Mouse (Mus musculus): ENCODE data around the gene Ccr7. TPM values are rescaled to one million over a fixed set of nuclear protein-coding genes. Genes with fewer than 3 reads are reported as not detected.

Gene Ccr7
- total RNA-seq, 2 experiments from 2014 or later, result 0.14 to 0.23 TPM

DNA sequence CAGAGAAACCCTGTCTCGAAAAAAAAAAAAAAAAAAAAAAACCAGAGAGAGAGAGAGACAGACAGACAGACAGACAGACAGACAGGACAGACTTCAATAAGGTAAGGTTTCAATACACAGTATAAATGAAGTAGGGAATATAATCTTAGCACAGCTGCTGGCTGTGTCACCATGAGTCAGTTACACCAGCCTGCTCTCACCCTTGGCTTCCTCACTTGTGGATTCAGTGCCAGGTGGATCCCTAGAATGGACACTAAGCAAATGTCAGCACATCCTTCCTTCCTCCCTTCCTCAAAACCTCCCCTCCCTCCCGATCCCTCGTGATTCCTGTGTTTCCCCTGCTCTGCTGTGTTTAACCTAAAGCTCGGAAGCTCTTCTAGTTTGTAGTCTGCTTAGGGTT, 17.5 kb downstream of the Ccr7 start:
- DNase-seq, result no peak

DNA sequence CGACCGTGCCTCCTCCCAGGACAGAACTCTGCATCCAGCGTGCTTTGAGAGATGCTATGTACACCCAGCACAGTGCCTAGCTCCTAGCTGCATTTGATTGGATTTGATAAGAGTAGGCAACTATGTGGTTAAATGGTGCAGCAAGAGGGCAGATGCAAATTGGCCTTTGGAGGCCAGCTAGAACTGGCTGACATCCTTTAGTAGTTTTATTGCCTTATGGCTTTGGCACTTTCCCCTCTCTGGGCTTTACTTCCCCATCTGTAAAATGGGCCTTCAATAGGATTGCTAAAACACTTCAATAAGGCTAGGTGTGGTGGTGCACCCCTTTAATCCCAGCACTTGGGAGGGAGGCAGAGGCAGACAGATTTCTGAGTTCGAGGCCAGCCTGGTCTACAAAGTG, 17.9 kb downstream of the Ccr7 start:
- DNase-seq, result no peak

DNA sequence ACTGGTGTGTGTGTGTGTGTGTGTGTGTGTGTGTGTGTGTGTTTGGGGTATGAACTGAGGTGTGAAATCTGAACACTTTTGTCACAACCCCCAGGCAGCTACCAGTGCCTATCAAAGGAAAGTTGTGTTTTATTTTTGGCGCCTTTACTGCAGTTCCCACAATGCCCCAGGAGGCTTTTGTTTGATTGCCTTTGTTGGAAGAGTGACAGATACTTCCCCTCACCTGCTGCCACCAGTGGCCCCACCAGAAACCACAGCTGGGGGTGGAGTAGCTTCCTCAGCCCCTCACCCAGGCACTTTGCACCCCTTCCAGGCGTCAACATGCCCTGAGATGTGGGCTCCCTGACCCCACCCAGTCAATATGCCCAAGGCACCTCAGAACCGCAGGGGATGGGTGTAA, 18.5 kb downstream of the Ccr7 start:
- DNase-seq, result no peak

DNA sequence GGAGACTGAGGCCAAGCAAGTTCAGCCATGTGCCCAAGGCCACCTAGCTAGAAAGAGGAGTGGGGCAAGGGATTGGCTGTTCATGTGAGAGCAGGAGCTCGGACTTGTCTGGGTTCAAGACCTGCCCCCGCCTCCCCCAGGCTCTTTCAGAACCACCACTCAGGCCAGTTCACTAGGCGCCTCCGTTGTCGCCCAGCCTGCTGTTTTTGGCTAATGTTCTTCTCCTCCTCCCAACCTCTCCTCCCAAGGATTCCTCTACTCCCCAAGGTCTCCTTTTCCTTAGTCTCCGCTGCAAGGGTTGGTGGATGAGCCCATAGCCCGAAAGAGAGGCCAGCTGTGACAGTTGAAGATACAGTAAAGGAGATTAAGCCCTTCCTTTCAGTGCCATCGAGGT, 19.8 kb downstream of the Ccr7 start:
- no peak for DNase-seq

DNA sequence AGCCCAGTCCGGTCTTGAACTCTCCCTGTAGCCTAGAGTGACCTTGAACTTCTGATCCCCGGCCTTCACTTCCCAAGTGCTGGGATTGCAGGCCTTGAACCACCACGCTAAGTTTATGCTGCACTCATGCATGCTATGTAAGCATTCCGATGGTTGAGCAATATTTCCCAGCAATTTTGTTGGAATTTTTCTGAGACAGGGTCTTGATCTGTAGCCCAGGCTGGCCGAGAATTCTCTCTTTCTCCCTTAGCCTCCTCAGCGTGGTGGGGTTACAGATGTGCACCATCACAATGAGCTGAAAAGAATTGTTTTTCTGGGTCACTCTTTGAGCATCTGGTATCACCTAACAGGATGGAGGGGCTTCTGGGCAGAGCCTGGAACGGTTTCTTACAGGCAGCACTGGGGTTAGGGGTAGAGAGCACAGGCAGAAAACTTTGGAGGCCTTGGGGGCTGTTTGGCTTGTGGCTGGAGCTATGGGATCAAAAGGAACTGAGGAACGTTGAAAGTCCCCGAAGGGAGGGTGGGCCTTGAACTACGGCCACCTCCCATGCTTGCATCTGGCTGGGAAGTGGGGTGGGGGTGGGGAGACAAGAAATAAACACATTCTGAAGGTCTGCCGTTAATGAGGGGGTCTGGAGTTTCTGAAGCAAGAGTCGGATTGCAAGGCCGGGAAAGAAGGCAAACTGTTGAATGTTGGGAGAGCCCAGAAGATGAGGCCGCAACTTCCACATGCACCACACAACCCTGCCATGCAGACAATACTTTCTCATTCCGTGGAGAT, 20.4 kb downstream of the Ccr7 start:
- DNase-seq, result no peak

DNA sequence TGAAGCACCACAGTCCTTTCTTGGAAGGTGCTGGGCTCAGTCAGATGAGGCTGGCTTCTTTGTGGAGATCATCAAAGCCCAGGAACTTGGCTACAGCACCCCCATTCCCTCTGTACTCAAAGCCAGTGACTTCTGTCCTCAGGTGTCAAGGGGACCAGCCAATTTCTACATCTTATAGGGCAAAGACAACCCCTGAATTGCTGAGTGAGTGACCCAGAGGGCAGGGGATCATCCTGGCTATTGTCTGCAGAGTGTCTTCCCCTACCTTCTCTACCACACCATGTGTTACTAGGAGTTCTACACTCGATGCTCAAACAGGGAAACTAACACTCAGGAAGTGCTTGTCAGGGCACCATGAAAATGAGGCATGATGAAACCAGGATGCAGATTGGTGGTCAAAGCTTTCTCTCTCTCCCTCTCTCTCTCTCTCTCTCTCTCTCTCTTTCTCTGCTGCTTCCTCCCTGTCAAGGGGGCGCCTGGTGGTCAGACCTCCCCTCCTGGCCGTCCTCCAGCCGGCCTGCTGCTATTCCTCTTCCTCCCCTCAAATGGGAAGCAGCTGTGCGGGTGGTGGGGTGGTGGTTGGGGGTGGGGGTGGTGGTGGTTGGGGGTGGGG, 21.5 kb downstream of the Ccr7 start:
- DNase-seq, result no peak

DNA sequence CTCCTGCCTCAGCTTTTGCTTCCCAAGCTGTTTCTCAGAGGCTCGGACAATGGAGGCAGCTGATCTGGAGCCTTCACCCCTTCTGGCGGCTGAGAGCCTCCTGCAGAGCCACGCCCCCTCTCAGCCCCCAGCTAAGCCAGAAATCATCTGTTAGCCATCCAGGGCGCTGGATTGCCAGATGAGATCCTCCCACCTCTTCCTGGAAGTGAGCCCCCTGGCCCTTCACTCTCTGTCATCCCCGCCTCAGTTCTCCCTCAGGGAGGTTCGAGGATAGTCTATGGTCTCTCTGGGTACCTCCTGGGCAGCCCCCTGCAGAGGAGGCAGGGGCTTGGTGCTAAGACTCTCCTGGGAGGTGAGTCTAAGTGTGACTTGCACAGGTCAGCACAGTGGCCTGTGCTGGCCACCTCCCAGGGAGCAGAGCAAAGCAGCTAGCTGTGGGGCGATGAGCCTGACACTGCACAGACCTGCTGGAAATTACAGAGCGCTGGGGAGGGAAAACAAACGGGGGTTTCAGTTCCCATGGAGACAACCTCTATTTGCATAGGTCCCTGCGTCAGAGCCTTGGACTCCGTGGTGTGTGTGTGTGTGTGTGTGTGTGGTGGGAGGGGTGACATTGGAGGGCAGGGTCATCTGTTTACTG, 22.7 kb downstream of the Ccr7 start:
- peak; percentile 59 for DNase-seq

DNA sequence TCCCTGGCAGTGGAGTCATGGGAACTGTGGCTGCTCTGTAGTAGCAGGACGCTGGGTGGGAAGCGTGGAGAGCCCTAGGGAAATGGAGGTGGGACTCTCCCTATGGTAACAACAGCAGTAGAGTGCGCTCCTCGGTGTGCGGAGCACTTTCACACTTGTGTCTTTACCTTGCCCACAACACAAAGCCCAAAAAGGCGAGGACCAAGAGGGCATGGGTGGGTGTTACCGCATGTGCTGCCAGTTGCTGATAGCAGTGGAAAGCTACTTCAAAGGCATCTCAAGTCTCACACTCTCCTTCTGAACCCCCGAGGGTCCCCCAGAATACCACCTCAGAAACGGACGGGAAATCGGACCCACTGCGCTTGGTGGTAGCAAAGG, 23.4 kb downstream of the Ccr7 start:
- DNase-seq, result no peak

DNA sequence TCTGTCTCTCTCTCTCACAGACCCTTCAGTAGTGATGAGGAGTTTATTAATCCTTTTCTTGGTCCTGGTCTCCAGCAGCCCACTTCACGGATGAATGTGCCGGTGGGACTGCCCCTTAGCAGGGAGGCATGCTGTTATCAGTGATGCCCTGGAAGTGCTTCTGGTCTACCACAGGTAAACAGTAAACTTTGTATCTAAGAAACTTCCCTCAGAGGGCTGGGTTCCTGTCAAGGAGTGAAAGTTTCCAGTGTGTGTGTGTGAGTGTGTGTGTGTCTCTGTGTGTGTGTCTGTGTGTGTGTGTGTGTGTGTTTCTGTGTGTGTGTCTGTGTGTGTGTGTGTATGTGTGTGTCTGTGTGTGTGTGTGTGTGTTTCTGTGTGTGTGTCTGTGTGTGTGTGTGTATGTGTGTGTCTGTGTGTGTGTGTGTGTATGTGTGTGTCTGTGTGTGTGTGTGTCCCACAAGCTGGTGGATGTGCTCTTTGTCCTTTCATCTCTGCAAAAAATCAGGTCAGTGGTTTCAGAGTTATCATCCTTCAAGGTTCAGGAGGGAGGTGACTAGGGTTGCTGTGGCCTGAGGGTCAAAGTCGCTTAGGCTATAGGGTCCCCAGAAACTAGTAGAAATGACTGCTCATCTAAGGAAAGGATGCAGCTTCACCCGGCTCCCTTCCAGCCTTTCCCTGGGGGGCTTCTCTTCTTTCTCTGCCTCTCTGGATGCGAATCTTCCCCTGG, 24.0 kb downstream of the Ccr7 start:
- DNase-seq, result no peak

DNA sequence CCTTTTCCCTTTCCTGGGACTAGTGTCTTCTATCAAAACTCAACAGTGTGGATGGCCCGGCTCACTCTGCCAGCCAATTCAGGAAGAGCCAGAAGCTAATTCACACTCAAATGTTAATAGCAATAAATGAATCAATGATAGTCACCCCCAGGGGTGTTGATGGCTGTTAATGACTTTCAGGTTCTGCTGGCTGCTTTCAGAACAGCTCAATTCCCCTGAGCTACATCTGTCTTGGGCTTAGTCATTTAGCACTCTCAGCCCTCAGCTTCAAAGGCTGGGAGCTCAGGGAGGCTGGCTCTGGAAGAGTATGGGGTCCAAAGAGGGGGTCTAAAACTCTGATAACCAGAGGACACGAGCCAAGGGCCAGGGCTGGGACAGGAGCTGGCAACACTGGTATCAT, 25.6 kb downstream of the Ccr7 start:
- DNase-seq, result no peak

DNA sequence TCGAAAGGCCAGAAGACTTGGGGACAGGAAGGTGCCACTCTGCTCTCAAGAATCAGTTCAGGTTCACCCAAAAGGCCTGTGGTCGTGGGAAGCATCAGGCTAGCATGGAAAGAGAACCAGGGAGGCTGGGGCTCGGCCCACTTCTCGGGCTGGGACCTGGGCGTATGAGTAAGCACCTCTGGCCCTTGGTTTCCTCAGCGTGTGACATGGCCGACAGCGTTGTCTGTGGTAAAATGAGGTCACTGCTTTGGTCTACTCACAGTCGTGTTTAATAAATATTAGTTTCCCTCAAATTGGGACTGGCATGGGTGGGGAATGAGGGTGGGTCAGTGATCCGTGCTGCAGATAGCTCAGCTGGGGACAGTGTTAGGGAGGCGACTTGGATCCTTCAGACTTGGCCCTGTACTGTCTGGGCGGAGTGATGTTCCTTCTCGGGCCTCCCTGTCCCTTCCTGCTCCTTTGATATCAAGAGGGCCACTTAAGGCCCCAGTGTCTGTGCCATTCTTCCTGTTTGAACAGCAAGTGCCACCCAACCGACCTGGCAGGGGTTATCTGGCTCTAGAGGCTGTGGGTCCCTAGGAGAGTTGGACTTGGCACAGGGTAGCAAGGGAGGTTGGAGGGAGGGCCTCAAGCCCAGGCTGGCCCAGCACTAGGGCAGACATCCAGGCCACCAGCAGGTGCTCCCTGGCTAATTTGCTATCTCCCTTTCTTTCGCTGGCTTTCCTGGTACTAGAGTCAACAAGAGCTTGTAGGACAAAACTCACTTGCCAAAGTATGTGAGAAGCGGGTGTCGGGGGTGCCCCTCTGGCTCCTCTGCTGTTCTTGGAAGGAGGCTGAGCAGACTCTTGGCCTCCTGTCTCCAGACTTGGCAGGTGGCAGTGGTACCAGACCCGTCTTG, 26.8 kb downstream of the Ccr7 start:
- DNase-seq, result no peak

DNA sequence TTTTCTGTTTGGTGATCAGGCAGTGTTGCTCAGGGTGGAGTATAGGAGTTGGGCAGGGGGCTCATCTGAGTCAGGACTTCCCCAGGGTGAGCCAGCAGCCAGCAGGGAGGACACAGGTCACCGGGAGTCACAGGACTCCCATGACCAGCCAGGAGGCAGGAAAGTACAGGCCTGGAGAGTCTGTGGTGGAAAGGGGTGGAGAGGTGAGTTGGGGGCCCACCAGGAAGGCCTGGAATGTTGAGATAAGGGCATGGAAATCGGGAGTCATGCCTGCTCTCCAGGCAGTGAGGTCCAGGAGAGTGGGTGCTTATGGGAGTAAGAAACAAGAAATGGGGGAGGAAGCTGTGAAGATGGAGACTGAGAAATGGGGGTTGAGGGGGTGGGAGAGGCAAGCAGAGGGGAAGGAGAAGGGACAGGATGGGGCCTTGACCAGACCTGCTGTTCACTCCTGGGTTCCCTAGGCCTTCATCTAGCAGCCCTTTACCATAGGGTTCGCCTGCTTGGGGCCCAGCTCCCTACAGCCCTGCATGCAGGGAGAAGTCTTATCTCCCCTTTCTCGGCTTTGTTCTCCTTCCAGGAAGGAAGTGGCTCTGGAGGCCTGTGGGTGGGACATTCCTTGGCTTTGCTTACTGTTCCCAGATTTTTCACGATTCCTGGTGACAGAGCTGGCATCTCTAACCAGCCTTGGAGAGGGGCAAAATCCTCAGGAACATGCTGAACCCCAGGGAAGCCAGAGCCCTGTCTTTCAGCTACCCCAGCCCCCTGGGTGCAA, 28.2 kb downstream of the Ccr7 start:
- DNase-seq, result no peak

DNA sequence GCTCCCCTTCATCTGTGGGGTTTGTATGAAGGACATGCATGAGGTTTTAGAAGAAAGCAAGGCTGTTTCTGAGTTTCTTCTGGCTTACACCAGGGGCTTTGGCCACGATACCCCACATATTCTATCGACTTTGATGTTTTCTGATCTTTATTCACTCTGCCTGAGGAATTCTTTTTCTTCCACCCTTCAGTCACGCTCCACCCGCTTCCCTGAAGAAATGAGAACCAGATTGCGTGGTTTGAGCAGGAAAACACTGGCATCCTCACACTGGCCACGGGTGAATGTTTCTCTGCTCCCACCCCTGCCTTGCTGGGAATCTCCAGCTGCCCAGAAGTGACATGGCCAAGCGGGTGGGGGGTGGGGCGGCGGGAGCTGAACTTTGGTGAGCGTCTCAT, 30.2 kb downstream of the Ccr7 start:
- DNase-seq, result no peak

DNA sequence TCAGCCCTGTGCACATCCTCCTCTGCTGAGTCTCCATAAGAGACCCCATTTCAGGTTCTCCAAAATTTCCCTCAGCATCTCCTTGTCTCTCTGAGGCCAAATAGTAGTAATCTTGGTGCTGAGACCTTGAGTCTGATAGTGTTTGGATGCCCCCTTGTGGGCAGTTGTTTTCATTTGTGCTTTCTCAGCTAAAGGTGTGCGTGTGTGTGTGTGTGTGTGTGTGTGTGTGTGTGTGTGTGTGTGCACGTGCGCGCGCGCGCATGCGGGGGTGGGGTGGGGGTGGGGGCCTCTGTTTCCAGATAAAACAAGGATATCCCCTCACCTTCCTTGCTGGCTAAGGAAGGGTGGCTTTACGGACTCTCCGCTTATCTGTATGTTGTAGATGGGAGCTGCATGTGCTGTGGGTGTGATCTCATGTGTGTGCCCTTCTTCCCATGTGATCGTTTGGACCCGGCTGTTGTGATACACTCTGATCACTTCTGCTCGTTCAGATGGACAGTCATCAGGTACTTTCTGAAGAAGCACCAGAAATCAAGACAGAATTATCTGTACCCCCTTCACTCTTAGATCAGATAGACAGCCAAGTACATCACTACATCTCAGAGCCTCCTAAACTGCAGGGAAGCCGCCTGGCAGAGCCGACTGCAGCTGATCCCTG, 30.8 kb downstream of the Ccr7 start:
- DNase-seq, result no peak

DNA sequence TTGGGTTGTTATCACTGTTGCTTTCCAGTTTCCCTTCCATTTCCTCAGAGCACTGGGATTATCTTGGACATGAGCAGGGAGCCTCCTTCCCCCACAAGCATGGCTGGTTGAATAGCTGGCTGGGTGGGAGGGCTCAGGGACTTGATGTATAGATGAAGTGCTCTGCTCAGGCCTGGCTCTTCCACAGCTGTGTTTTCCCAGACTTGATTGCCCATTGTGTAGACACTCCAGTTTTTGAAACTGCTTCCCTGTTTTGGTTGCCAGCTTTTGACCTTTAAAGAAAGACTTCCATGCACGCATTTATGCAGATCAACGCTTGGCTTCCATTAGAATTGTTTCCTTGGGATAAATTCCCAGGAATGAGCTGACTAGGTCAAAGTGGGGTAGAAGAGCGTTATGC, 32.2 kb downstream of the Ccr7 start:
- DNase-seq, result no peak

DNA sequence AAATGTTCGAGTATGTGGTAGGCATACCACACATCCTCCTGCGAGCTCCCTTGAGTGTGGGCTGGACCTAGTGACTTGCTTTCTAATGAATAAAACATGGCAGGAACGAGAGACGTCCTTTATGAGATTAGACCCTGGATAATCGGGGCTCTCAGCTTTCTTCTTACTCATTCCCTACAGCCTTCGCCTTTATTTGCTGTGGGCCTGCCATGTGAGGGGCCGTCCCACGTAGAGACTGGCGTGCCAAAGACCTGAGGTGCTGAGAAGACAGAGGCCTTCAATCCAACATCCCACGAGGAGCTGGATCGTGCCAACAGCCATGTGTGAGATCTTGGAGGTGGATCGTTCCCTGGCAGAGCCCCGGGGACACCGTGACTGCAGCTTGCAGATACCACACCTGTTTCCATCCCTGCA, 33.7 kb downstream of the Ccr7 start:
- DNase-seq, result no peak

DNA sequence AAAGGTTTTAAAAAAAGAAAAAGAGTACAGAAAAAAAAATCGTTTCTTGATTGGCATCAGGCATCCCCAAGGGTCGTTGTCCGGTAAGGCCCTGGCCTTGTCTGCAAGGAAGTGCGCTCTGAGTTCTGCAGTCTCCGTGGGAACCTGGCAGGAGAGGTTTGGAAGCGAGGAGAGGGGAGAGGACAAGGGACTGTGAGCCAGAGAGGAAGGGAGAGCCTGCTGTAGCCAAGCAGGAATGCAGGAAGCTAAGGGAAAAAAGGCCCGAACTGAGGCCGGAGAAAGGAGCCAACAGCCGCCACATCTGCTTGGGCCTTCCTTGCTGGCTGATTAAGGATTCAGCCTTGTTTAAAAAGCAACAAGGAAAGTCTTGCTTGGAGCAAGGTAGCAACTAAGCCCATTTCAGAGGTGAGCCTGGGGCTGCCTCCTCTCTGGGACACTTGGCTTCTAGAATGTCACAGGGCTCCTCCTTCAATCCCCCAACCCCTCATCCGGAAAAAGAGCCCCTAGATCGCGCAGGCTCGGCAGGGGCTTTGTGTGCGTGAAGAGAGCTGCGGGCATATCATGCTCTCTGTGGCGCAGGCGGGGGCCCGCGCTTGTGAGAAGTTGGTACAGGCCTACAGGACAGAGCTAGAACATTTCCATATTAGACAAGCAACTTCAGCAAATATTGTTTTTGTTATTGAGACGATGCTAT, 34.2 kb downstream of the Ccr7 start:
- no peak for DNase-seq

DNA sequence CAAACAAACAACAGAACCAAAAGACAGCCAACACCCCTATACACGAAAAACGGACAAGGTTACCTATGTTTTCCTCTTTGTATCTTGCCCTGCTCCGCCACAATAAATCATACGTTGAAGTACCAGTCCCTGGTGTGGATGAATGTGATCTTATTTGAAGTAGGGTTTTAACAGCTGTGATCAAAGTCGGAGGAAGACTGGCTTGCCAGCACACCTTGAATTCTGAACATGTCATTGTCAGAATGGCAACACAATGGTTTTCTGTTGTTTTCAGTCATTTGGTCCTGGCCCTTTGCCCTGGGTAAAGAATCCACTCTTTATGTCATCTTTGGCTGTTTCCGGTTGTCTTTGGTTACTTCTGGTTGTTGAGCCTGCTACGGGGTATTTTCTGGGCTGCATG, 35.9 kb downstream of the Ccr7 start:
- no peak for DNase-seq

DNA sequence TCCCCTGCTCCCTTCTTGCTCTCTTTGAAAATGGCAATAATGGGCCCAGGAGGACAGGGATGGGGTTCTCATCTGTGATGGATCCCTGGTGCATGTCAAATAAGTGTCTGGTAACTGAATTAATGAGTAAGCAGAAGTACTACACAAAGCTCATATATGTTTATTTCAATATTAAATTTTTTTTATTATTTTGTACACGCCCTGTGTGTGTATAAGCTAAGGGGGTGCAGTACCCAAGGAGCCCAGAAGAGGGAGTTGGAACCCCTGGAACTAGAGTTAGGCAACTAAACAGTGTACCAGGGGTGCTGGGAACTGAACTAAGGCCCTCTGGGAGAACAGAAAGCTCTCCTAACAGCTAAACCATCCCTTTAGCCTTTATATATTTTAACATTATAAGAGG, 36.5 kb downstream of the Ccr7 start:
- DNase-seq, result no peak

DNA sequence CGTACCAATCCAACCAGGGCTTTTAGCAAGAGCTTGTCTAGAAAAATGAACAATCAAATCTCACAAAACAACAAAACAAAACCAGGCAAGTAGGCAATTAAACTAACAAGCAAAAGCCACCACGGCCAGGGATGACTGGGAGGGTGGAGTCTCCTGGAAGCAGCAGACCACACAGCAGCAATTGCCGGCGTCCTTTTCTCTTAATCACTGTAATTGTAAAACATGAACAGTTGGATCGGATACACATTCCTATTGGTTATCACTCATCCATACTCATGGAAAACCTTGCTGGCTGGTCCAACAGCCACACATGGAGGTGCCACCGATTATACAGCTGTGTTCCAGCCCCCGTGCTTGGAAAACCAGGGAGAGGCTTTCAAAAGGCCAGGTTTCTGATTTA, 37.0 kb downstream of the Ccr7 start:
- DNase-seq, result no peak

Data from gastrocnemius, postnatal 10 days (tissue).